Mouse (Mus musculus): ENCODE data around the gene Cnih3.

Cnih3 gene

GRCm38 (mm10) chr1:181456911-181457310 lies 104.5 kb downstream of the Cnih3 start:
- DNase-seq (ENCODE audit: low spot score) = no peak

GRCm38 (mm10) chr1:181459431-181460105 lies 107.1 kb downstream of the Cnih3 start:
- no peak for DNase-seq (ENCODE audit: low spot score)

GRCm38 (mm10) chr1:181460283-181460682 lies 107.9 kb downstream of the Cnih3 start:
- no peak for DNase-seq (ENCODE audit: low spot score)

- no peak for DNase-seq (ENCODE audit: low spot score)
Measured at GRCm38 (mm10) chr1:181461484-181461883, 109.1 kb downstream of the Cnih3 start.

- no peak for DNase-seq (ENCODE audit: low spot score)
Measured at GRCm38 (mm10) chr1:181462051-181462905, 109.8 kb downstream of the Cnih3 start.

- DNase-seq (ENCODE audit: low spot score) = no peak
Measured at GRCm38 (mm10) chr1:181462906-181463179, 110.4 kb downstream of the Cnih3 start.

- peak; percentile 29 for DNase-seq (ENCODE audit: low spot score)
Measured at GRCm38 (mm10) chr1:181465027-181465426, 112.6 kb downstream of the Cnih3 start.

- DNase-seq (ENCODE audit: low spot score) = no peak
Measured at GRCm38 (mm10) chr1:181466040-181466439, 113.6 kb downstream of the Cnih3 start.

- DNase-seq (ENCODE audit: low spot score) = no peak
Measured at GRCm38 (mm10) chr1:181466601-181467320, 114.3 kb downstream of the Cnih3 start.

- DNase-seq (ENCODE audit: low spot score) = no peak
Measured at GRCm38 (mm10) chr1:181467321-181467670, 114.9 kb downstream of the Cnih3 start.

- DNase-seq (ENCODE audit: low spot score) = no peak
Measured at GRCm38 (mm10) chr1:181469415-181469814, 117.0 kb downstream of the Cnih3 start.

GRCm38 (mm10) chr1:181476141-181476540 lies 123.7 kb downstream of the Cnih3 start:
- DNase-seq (ENCODE audit: low spot score) = no peak

- DNase-seq (ENCODE audit: low spot score) = no peak
Measured at GRCm38 (mm10) chr1:181476557-181476956, 124.1 kb downstream of the Cnih3 start.

GRCm38 (mm10) chr1:181484696-181485095 lies 132.3 kb downstream of the Cnih3 start:
- DNase-seq (ENCODE audit: low spot score) = no peak

- no peak for DNase-seq (ENCODE audit: low spot score)
Measured at GRCm38 (mm10) chr1:181503471-181503870, 151.0 kb downstream of the Cnih3 start.

GRCm38 (mm10) chr1:181505367-181505766 lies 152.9 kb downstream of the Cnih3 start:
- no peak for DNase-seq (ENCODE audit: low spot score)

Data from c-Kit-positive CD71-positive TER-119-positive erythroid progenitor cells, embryonic 14.5 days (primary cell).